Mouse (Mus musculus): ENCODE results near the gene Tns2. TPM values are rescaled to one million over a fixed set of nuclear protein-coding genes. Genes with fewer than 3 reads are reported as not detected.

Gene Tns2
- polyA plus RNA-seq, 1 experiment from 2014 or later: 11.9 TPM

- DNase-seq (ENCODE audit: low spot score) (no peak), ATAC-seq (ENCODE audit: low FRiP score, low TSS enrichment) (peak; percentile 60; the same call in 1 of the 2 replicates)
- Histone ChIP-seq H3K4me1 (replicated peaks; ENCODE audit: control insufficient read depth, insufficient read depth) (no peaks in the 10 kb centered on the region), H3K27ac (replicated peaks) (no peak overlapping the region), H3K27me3 (ENCODE audit: control insufficient read depth, insufficient read depth, low read length) (no peaks in the 10 kb centered on the region), H3K9ac (ENCODE audit: low read length) (no peak overlapping the region), H3K4me3 (ENCODE audit: low read depth, low read length) (no peak overlapping the region), H3K36me3 (ENCODE audit: control insufficient read depth, insufficient read depth, low read length) (peaks cover 63% of the 10 kb centered on the region), H3K9me3 (ENCODE audit: control insufficient read depth, low read length) (no peaks in the 10 kb centered on the region), H3K4me2 (replicated peaks; ENCODE audit: low read depth) (no peak overlapping the region)
- 66% methylated on average over 12 of the region's 12 CpGs for WGBS
- TF ChIP-seq EP300 (optimal IDR thresholded peaks at IDR 0.05): no peak
These were observed 10.2 kb upstream of the Tns2 start for GRCm38 (mm10) chr15:102089914-102090585.

DNA sequence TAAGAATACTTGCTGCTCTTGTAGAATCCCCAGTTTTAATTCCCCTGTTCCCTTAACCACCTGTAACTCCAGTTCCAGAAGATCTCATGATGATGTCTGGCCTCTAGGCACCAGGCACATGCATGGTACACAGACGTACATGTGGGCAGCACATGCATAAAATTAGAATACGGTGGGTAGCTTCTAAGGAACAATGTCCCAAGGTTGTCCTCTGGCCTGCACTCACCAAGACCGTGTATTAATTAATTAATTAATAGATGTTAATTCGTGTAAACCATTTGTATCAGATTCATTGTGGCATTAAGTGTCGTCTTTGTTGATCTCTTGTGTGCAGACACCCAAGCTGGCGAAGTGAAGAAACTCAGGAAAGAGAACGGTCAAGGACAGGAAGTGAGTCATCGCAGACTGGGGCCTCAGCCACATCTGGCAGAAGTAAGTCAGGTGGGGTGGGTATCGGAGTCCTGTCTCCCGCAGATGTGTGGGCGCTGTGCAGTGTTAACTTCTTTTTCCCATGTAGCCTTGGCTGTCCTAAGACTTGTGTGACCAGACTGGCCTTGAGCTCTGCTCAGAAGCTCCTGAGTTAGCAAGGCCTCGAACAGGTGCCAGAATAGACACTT, 9.0 kb upstream of the Tns2 start:
- H3K9me3 ChIP-seq (ENCODE audit: control insufficient read depth, low read length): no peaks in the 10 kb centered on the region
- H3K4me2 ChIP-seq (replicated peaks; ENCODE audit: low read depth): no peak overlapping the region
- no peak overlapping the region for H3K9ac ChIP-seq (ENCODE audit: low read length)
- ATAC-seq (ENCODE audit: low FRiP score, low TSS enrichment) (no peak), DNase-seq (ENCODE audit: low spot score) (no peak)
- 74% methylated on average over 12 of the region's 12 CpGs for WGBS
- no peak overlapping the region for H3K4me3 ChIP-seq (ENCODE audit: low read depth, low read length)
- H3K4me1 ChIP-seq (replicated peaks; ENCODE audit: control insufficient read depth, insufficient read depth): no peaks in the 10 kb centered on the region
- H3K27ac ChIP-seq (replicated peaks): no peak overlapping the region
- no peaks in the 10 kb centered on the region for H3K27me3 ChIP-seq (ENCODE audit: control insufficient read depth, insufficient read depth, low read length)
- TF ChIP-seq EP300 (optimal IDR thresholded peaks at IDR 0.05): no peak
- TF ChIP-seq CTCF (IDR thresholded peaks at IDR 0.05; ENCODE audit: low read depth): no peak
- H3K36me3 ChIP-seq (ENCODE audit: control insufficient read depth, insufficient read depth, low read length): peaks cover 61% of the 10 kb centered on the region

GRCm38 (mm10) chr15:102091688-102092087, 8.5 kb upstream of the Tns2 start:
- 79% methylated on average over 1 of the region's 1 CpGs for WGBS
- Histone ChIP-seq H3K36me3 (ENCODE audit: control insufficient read depth, insufficient read depth, low read length) (peaks cover 57% of the 10 kb centered on the region), H3K27ac (replicated peaks) (no peak overlapping the region), H3K4me3 (ENCODE audit: low read depth, low read length) (no peak overlapping the region), H3K27me3 (ENCODE audit: control insufficient read depth, insufficient read depth, low read length) (no peaks in the 10 kb centered on the region), H3K9ac (ENCODE audit: low read length) (no peak overlapping the region), H3K4me1 (replicated peaks; ENCODE audit: control insufficient read depth, insufficient read depth) (no peaks in the 10 kb centered on the region), H3K9me3 (ENCODE audit: control insufficient read depth, low read length) (no peaks in the 10 kb centered on the region), H3K4me2 (replicated peaks; ENCODE audit: low read depth) (no peak overlapping the region)
- no peak for DNase-seq (ENCODE audit: low spot score)
- ATAC-seq (ENCODE audit: low FRiP score, low TSS enrichment): no peak
- no peak for TF ChIP-seq CTCF (IDR thresholded peaks at IDR 0.05; ENCODE audit: low read depth)
- TF ChIP-seq EP300 (optimal IDR thresholded peaks at IDR 0.05): no peak

DNA sequence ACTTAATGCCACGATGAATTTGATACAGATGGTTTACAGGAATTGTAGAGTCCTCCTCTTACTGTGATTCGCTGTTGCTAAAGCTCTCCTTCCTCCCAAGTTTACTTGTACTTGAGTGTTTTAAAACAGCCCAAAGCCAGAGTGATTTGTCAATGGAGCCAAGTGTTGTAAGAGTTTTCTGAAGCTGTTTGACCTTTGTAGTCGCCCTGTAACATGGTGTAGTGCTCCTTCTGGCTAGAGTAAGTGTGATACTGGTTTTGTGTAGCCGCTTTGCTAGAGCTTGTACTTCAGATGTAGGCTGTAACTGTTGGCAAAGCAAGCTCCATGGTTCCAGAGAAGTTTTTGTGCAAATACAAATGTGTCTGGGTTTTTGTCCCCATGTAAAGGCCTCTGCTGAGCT, 8.0 kb upstream of the Tns2 start:
- no peak overlapping the region for H3K4me2 ChIP-seq (replicated peaks; ENCODE audit: low read depth)
- H3K9me3 ChIP-seq (ENCODE audit: control insufficient read depth, low read length): no peaks in the 10 kb centered on the region
- DNase-seq (ENCODE audit: low spot score): no peak
- H3K4me3 ChIP-seq (ENCODE audit: low read depth, low read length): no peak overlapping the region
- no peaks in the 10 kb centered on the region for H3K4me1 ChIP-seq (replicated peaks; ENCODE audit: control insufficient read depth, insufficient read depth)
- WGBS: 88% methylated on average over 4 of the region's 4 CpGs
- no peak for ATAC-seq (ENCODE audit: low FRiP score, low TSS enrichment)
- peaks cover 57% of the 10 kb centered on the region for H3K36me3 ChIP-seq (ENCODE audit: control insufficient read depth, insufficient read depth, low read length)
- H3K27ac ChIP-seq (replicated peaks): no peak overlapping the region
- H3K9ac ChIP-seq (ENCODE audit: low read length): no peak overlapping the region
- no peak for TF ChIP-seq EP300 (optimal IDR thresholded peaks at IDR 0.05)
- TF ChIP-seq CTCF (IDR thresholded peaks at IDR 0.05; ENCODE audit: low read depth): no peak
- no peaks in the 10 kb centered on the region for H3K27me3 ChIP-seq (ENCODE audit: control insufficient read depth, insufficient read depth, low read length)

DNA sequence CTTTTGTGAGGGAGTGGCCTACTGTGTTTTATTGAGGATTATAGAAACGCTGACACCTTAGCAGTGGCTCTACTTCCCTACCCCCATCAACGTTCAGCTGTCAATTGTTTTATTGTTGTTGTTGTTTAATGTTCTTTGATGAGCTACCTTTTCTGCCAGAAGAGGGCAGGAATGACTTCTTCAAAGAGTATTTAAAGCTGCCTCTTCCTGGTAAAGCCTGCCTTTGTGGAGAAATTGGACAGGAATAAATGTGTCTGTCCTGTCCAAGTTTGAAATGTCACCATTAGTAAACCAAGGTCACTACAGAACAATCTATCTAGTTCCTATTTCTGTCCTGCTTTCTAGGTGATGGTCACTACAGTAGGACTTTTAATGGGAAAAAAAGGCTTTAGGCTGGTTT, 6.1 kb upstream of the Tns2 start:
- no peak overlapping the region for H3K9ac ChIP-seq (ENCODE audit: low read length)
- H3K36me3 ChIP-seq (ENCODE audit: control insufficient read depth, insufficient read depth, low read length): peaks cover 43% of the 10 kb centered on the region
- no peaks in the 10 kb centered on the region for H3K27me3 ChIP-seq (ENCODE audit: control insufficient read depth, insufficient read depth, low read length)
- no peak for TF ChIP-seq CTCF (IDR thresholded peaks at IDR 0.05; ENCODE audit: low read depth)
- no peak for TF ChIP-seq EP300 (optimal IDR thresholded peaks at IDR 0.05)
- H3K9me3 ChIP-seq (ENCODE audit: control insufficient read depth, low read length): no peaks in the 10 kb centered on the region
- H3K4me3 ChIP-seq (ENCODE audit: low read depth, low read length): no peak overlapping the region
- ATAC-seq (ENCODE audit: low FRiP score, low TSS enrichment): no peak
- no peak overlapping the region for H3K27ac ChIP-seq (replicated peaks)
- no peak overlapping the region for H3K4me2 ChIP-seq (replicated peaks; ENCODE audit: low read depth)
- no peak for DNase-seq (ENCODE audit: low spot score)
- WGBS: 44% methylated on average over 2 of the region's 2 CpGs
- H3K4me1 ChIP-seq (replicated peaks; ENCODE audit: control insufficient read depth, insufficient read depth): peaks cover 6% of the 10 kb centered on the region

DNA sequence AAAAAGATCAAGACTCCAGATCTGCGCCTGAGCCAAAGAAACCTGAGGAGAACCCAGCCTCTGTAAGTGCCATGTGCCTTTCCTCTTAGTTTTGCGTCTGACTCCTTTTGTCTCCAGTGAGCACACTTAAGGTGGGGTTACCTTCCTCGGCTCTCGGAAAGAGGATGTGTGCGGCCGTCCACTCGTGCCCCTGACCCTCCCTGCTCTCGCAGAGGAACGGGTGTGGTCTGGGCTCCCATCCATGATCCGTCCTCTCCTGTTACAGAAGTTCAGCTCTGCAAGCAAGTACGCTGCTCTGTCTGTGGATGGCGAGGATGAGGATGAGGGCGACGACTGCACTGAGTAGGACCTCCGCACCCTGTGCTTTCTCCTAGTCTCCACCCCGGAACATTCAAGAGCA, 5.2 kb upstream of the Tns2 start:
- H3K36me3 ChIP-seq (ENCODE audit: control insufficient read depth, insufficient read depth, low read length): peaks cover 40% of the 10 kb centered on the region
- WGBS: 72% methylated on average over 16 of the region's 16 CpGs
- H3K4me3 ChIP-seq (ENCODE audit: low read depth, low read length): no peak overlapping the region
- DNase-seq (ENCODE audit: low spot score) (no peak), ATAC-seq (ENCODE audit: low FRiP score, low TSS enrichment) (no peak)
- H3K4me1 ChIP-seq (replicated peaks; ENCODE audit: control insufficient read depth, insufficient read depth): peaks cover 8% of the 10 kb centered on the region
- TF ChIP-seq CTCF (IDR thresholded peaks at IDR 0.05; ENCODE audit: low read depth): no peak
- TF ChIP-seq EP300 (optimal IDR thresholded peaks at IDR 0.05): no peak
- H3K4me2 ChIP-seq (replicated peaks; ENCODE audit: low read depth): no peak overlapping the region
- no peaks in the 10 kb centered on the region for H3K27me3 ChIP-seq (ENCODE audit: control insufficient read depth, insufficient read depth, low read length)
- no peak overlapping the region for H3K9ac ChIP-seq (ENCODE audit: low read length)
- no peak overlapping the region for H3K27ac ChIP-seq (replicated peaks)
- H3K9me3 ChIP-seq (ENCODE audit: control insufficient read depth, low read length): no peaks in the 10 kb centered on the region
